Mouse (Mus musculus): ENCODE results near the gene Unc80.

DNA sequence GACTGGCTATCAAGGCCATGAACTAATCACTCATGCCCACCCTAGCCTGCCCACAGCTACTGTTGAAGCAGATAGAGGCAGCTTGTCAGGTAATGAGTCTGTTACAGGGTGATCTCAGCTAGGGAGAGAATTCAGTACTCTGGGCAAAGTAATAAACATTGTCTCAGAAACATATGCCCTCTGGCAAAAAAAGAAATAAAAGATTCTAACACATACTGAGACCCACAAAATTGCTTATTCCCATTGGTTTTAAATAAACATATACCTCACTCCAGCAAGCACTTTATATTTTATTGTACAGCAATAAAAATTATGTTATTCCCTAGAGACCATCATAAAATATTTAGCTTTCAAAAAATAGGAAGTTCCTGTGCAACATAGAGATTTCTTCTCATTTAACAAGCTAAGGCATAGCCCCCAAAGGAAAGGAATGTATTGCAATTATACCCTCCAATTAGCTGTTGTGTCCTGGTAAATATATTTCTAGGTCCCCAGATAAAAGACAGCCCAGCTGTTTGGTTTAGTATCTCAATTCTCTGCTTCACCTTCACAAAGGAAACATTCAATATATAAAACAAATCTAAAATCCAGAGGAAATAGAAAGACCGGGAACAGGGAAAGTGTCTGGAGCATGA lies 93.6 kb downstream of the Unc80 start:
- TF ChIP-seq CTCF (IDR thresholded peaks at IDR 0.05; ENCODE audit: control insufficient read depth, insufficient read depth, insufficient read length): no peak
- TF ChIP-seq USF1 (IDR thresholded peaks at IDR 0.05; ENCODE audit: low read depth): no peak
- TF ChIP-seq MAX (IDR thresholded peaks at IDR 0.05): no peak
